Mouse (Mus musculus) embryonic facial prominence, embryonic 10.5 days (tissue): ENCODE data around the gene Pdp2. TPM values are rescaled to one million over a fixed set of nuclear protein-coding genes. Genes with fewer than 3 reads are reported as not detected.

ENCODE experiments used
- DNase-seq: peaks from one replicate; pipeline ENCODE4 v3.0.0-alpha.2; 2017; ENCODE audit warnings: low spot score
- H3K27ac ChIP-seq: fragments of 300-500 bp; sonication (generic); replicated peaks from 2 replicates; pipeline ENCODE4 v1.5.1; 2016; ENCODE audit warnings: mild to moderate bottlenecking
- H3K27me3 ChIP-seq: fragments of 300-500 bp; sonication (generic); replicated peaks from 2 replicates; pipeline ENCODE4 v1.6.1; 2016; ENCODE audit warnings: low read depth, mild to moderate bottlenecking; ENCODE audit not compliant: poor library complexity, severe bottlenecking
- H3K36me3 ChIP-seq: fragments of 300-500 bp; sonication (generic); replicated peaks from 2 replicates; pipeline ENCODE4 v1.6.1; 2016; ENCODE audit warnings: mild to moderate bottlenecking, moderate library complexity
- H3K4me1 ChIP-seq: fragments of 300-500 bp; sonication (generic); 2 replicates; pipeline ENCODE4 v1.6.1; 2016
- H3K4me3 ChIP-seq: fragments of 300-500 bp; sonication (generic); 2 replicates; pipeline ENCODE4 v1.5.1; 2016; ENCODE audit warnings: mild to moderate bottlenecking, moderate library complexity
- H3K9me3 ChIP-seq: fragments of 300-500 bp; sonication (generic); 2 replicates; pipeline ENCODE4 v1.6.1; 2016; ENCODE audit warnings: mild to moderate bottlenecking
- WGBS: fragments of 180-500 bp; shearing (Covaris S2); methylation state at CpG from one replicate; pipeline ENCODE4 v1.1.7; 2016; 5-methylcytosine and 5-hydroxymethylcytosine counted together
- polyA plus RNA-seq: library from polyadenylated mRNA; unstranded; fragments of >200 nt; fragmentation: Nextera tagmentation; extraction: Ambion mirVana; gene quantifications from 2 replicates; pipeline ENCODE4 v1.2.1, GENCODE M21; 2016

The Pdp2 gene
- polyA plus RNA-seq, 1 experiment from 2014 or later = 15.4 TPM

GRCm38 (mm10) chr8:104629306-104630110 lies 38.3 kb downstream of the Pdp2 start:
- Histone ChIP-seq H3K27ac (no peak overlapping the region), H3K36me3 (no peaks in the 10 kb centered on the region), H3K4me3 (no peak overlapping the region), H3K27me3 (peaks cover 47% of the 10 kb centered on the region), H3K9me3 (no peaks in the 10 kb centered on the region), H3K4me1 (peaks cover 24% of the 10 kb centered on the region)
- WGBS = 80% methylated on average over 22 of the region's 22 CpGs
- no peak for DNase-seq

- no peak for DNase-seq
- H3K4me3 ChIP-seq = peak overlapping the region; percentile 57; the same call in 1 of the 2 replicates
- WGBS = 41% methylated on average over 8 of the region's 8 CpGs
- peaks cover 47% of the 10 kb centered on the region for H3K27me3 ChIP-seq
- peaks cover 24% of the 10 kb centered on the region for H3K4me1 ChIP-seq
- H3K36me3 ChIP-seq = no peaks in the 10 kb centered on the region; the same call in 1 of the 2 replicates
- H3K27ac ChIP-seq = no peak overlapping the region
- H3K9me3 ChIP-seq = no peaks in the 10 kb centered on the region
Measured at GRCm38 (mm10) chr8:104630111-104630479, 38.8 kb downstream of the Pdp2 start.

GRCm38 (mm10) chr8:104630574-104630973 lies 39.3 kb downstream of the Pdp2 start:
- DNase-seq = peak; percentile 42
- Histone ChIP-seq H3K36me3 (peaks cover 4% of the 10 kb centered on the region), H3K27ac (no peak overlapping the region), H3K4me3 (peak overlapping the region; percentile 57), H3K4me1 (peaks cover 24% of the 10 kb centered on the region), H3K27me3 (peaks cover 47% of the 10 kb centered on the region), H3K9me3 (no peaks in the 10 kb centered on the region)
- 1% methylated on average over 36 of the region's 36 CpGs for WGBS

GRCm38 (mm10) chr8:104630981-104631663 lies 39.9 kb downstream of the Pdp2 start, which contains the start of gene Rrad:
TSS of gene Rrad (minus strand) at chr8:104631327.
- H3K36me3 ChIP-seq = peaks cover 9% of the 10 kb centered on the region
- H3K4me3 ChIP-seq = peak within 1 kb of the TSS; percentile 57
- H3K4me1 ChIP-seq = peaks cover 24% of the 10 kb centered on the region
- DNase-seq = peak; percentile 64
- H3K9me3 ChIP-seq = no peaks in the 10 kb centered on the region
- under 1% methylated on average over 28 of the region's 28 CpGs for WGBS
- 0 out of 2 replicates have a peak within 1 kb of the TSS, but pooled peaks have one; percentile 24 for H3K27ac ChIP-seq
- peaks cover 47% of the 10 kb centered on the region for H3K27me3 ChIP-seq

GRCm38 (mm10) chr8:104631975-104632374 lies 40.7 kb downstream of the Pdp2 start:
- no peak for DNase-seq
- Histone ChIP-seq H3K27ac (no peak overlapping the region), H3K4me1 (peaks cover 24% of the 10 kb centered on the region), H3K9me3 (no peaks in the 10 kb centered on the region), H3K36me3 (peaks cover 9% of the 10 kb centered on the region), H3K4me3 (no peak overlapping the region), H3K27me3 (peaks cover 47% of the 10 kb centered on the region)
- 40% methylated on average over 5 of the region's 5 CpGs for WGBS

- H3K27me3 ChIP-seq = peaks cover 47% of the 10 kb centered on the region
- no peak for DNase-seq
- 67% methylated on average over 6 of the region's 6 CpGs for WGBS
- peaks cover 24% of the 10 kb centered on the region for H3K4me1 ChIP-seq
- H3K27ac ChIP-seq = no peak overlapping the region
- no peaks in the 10 kb centered on the region for H3K9me3 ChIP-seq
- H3K36me3 ChIP-seq = peaks cover 9% of the 10 kb centered on the region
- H3K4me3 ChIP-seq = no peak overlapping the region
Measured at GRCm38 (mm10) chr8:104632486-104632885, 41.2 kb downstream of the Pdp2 start.

GRCm38 (mm10) chr8:104633156-104633744 lies 42.0 kb downstream of the Pdp2 start:
- Histone ChIP-seq H3K27ac (no peak overlapping the region), H3K27me3 (peaks cover 44% of the 10 kb centered on the region), H3K9me3 (no peaks in the 10 kb centered on the region), H3K36me3 (peaks cover 16% of the 10 kb centered on the region), H3K4me3 (no peak overlapping the region), H3K4me1 (peaks cover 24% of the 10 kb centered on the region)
- WGBS = 64% methylated on average over 9 of the region's 9 CpGs
- DNase-seq = no peak

- WGBS = 91% methylated on average over 3 of the region's 3 CpGs
- H3K36me3 ChIP-seq = peaks cover 33% of the 10 kb centered on the region
- H3K27me3 ChIP-seq = peaks cover 25% of the 10 kb centered on the region
- H3K4me3 ChIP-seq = no peak overlapping the region
- H3K4me1 ChIP-seq = peaks cover 26% of the 10 kb centered on the region
- no peak for DNase-seq
- H3K9me3 ChIP-seq = no peaks in the 10 kb centered on the region
- H3K27ac ChIP-seq = no peak overlapping the region
Measured at GRCm38 (mm10) chr8:104635004-104635710, 43.9 kb downstream of the Pdp2 start.

- peaks cover 21% of the 10 kb centered on the region for H3K4me1 ChIP-seq
- no peak overlapping the region for H3K4me3 ChIP-seq
- no peaks in the 10 kb centered on the region for H3K9me3 ChIP-seq
- 87% methylated on average over 6 of the region's 6 CpGs for WGBS
- H3K27me3 ChIP-seq = no peaks in the 10 kb centered on the region
- peaks cover 33% of the 10 kb centered on the region for H3K36me3 ChIP-seq
- H3K27ac ChIP-seq = no peak overlapping the region
- DNase-seq = no peak
Measured at GRCm38 (mm10) chr8:104638010-104638409, 46.8 kb downstream of the Pdp2 start.

GRCm38 (mm10) chr8:104640241-104640640 lies 49.0 kb downstream of the Pdp2 start:
- Histone ChIP-seq H3K9me3 (no peaks in the 10 kb centered on the region), H3K4me3 (peak overlapping the region; percentile 90), H3K27me3 (no peaks in the 10 kb centered on the region), H3K36me3 (peaks cover 32% of the 10 kb centered on the region), H3K4me1 (peaks cover 17% of the 10 kb centered on the region), H3K27ac (no peak overlapping the region)
- peak; percentile 5 for DNase-seq
- WGBS = 88% methylated on average over 7 of the region's 7 CpGs

- no peaks in the 10 kb centered on the region for H3K9me3 ChIP-seq
- DNase-seq = peak; percentile 8
- H3K27ac ChIP-seq = peak overlapping the region; percentile 88; the same call in 1 of the 2 replicates
- H3K4me3 ChIP-seq = peak overlapping the region; percentile 90
- no peaks in the 10 kb centered on the region for H3K27me3 ChIP-seq
- H3K36me3 ChIP-seq = peaks cover 26% of the 10 kb centered on the region
- WGBS = 10% methylated on average over 25 of the region's 25 CpGs
- peaks cover 17% of the 10 kb centered on the region for H3K4me1 ChIP-seq
Measured at GRCm38 (mm10) chr8:104640831-104641370, 49.6 kb downstream of the Pdp2 start.
